Mouse (Mus musculus): ENCODE measurements around the gene Defb42.
A peak's percentile ranks its signal among the peaks of the same experiment; 100 is the strongest.

The Defb42 gene

DNA sequence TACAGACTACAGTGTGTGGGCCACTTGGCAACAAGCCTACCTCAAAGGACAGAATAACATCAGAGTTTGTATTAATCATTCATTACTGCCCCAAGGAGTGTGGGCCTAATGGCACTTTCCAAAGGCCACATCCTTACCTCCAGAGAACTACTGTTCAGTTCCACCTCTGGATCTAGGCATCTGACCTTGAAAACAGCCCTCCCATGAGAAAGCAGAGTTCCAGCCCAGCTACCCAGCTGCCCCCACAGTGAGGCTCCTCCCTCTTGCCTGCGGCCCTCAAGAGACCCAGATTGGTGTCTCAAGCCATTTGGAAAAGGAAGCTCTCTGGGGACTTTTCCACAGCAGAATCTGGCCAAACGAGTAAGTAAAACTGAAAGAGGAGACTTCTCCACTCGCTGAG lies at the start of gene Defb42:
Gene Defb42, plus strand, starts transcription at position 301 of the 400 bp plus-strand sequence.
- no peak for DNase-seq (ENCODE audit: low spot score in 2 of 2)

DNA sequence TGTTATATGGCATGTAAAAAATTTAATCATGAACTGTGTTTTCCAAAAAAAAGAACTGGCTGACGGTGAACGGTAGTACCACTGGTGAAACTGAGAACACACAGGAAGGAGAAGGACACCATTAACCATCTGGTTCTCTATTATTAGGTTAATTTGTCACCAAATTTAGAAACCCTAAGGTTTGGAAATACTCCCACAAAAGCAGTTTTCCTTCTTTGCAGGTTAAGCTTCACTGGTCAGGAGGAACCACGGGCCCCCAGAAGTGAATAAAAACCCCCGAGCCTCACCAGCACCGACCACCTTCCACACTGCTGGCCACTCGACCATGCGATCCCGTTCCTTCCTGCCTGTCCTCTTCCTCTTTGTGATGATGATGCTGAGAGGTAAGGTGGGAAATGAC lies 49.0 kb upstream of the Defb42 start, which contains the start of gene Defb47:
Gene Defb47, plus strand, starts transcription at position 301 of the 400 bp plus-strand sequence.
- DNase-seq (ENCODE audit: low spot score in 2 of 2) = no peak

DNA sequence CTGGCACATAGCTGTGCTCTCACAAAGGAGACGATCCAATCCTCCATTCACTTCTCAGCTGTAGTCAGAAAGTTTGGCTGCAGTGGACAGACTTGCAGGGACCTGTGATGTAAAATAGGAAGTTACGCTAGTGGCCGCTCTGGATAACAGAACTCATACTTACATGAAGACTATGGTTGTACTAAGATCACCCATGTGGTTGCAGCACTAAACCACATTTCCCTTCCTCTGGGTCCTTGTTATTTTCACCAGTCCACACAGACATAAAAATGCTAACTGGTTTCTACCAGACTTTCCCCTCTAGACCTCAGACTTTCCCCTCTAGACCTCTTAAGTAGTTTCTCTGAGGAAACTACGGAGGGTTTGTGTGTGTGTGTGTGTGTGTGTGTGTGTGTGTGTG lies 47.8 kb upstream of the Defb42 start:
- no peak for DNase-seq (ENCODE audit: low spot score in 2 of 2)

DNA sequence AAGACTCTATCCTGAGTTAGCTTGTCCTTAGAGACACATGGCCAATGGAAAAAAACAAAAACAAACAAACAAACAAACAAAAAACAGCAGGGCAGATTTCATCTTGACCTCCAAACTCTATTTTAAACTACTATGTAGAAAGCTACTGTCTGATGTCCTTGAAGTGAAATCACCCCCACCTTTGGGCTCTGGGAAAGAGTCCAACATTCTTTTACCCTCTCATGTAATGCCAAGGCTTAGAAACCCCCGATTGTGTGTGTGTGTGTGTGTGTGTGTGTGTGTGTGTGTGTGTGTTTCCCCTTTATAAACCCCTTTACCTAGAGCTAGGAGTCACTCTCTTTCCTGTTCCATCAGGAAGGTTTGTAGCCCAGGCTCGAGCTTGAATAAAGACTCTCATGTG lies 44.2 kb upstream of the Defb42 start:
- DNase-seq (ENCODE audit: low spot score in 2 of 2) = no peak

DNA sequence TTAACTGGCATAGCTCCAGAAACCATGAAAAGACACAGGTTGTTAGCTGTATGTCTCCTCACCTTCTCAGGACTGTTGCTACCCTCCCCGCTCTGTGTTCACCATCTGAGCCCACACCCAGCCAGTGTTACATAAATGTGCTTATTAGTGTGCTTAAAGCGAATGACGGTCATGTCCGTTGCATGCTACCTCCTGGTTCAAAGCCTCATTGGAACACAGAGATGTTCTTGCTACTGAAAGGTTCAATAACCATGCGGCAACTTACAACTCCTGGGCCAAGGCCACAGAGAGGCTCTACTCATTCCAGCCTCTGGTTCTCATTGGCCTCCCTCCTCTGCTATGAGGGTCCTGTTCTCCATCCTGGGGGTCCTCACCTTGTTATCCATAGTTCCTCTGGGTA lies 35.3 kb upstream of the Defb42 start, which contains the start of gene Defb43:
Gene Defb43, plus strand, starts transcription at position 301 of the 400 bp plus-strand sequence.
- DNase-seq (ENCODE audit: low spot score in 2 of 2) = no peak

DNA sequence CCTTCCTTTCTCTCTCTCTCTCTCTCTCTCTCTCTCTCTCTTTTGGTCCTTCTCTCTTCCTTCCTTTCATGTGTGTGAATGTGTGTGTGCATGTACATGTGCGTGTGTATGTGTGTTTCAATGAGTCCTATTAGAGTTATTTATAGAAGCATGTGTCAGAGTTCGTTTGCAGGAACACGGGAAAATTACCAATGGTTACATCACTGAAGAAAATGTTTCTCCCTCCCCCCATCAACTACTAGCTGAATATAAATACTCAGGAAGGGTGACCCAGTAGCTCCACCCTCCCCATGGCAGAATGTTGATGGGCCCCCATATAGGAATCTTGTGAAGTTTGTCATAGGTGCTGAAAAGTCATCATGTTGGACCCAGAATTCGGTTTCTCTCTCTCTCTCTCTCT lies 33.7 kb upstream of the Defb42 start:
- DNase-seq (ENCODE audit: low spot score in 2 of 2) = no peak

DNA sequence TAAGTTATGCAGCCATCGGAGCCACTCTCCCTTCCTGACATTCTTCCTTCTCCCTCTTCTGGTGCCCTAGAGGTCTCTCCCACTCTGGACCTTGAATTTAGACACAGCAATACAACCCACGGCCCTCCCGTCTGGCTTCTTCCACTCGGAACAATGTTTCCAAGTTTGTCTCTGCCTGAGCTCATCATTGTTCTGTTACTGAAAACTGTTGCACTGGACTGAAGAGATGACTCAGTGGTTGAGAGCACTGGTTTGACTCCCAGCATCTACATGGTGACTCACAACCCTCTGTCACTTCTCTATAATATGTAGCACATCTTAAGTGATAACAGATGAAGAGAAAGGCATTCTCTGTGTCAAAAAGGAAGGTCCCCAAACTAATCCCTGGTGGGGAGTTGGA lies 32.1 kb upstream of the Defb42 start:
- DNase-seq (ENCODE audit: low spot score in 2 of 2) = no peak

DNA sequence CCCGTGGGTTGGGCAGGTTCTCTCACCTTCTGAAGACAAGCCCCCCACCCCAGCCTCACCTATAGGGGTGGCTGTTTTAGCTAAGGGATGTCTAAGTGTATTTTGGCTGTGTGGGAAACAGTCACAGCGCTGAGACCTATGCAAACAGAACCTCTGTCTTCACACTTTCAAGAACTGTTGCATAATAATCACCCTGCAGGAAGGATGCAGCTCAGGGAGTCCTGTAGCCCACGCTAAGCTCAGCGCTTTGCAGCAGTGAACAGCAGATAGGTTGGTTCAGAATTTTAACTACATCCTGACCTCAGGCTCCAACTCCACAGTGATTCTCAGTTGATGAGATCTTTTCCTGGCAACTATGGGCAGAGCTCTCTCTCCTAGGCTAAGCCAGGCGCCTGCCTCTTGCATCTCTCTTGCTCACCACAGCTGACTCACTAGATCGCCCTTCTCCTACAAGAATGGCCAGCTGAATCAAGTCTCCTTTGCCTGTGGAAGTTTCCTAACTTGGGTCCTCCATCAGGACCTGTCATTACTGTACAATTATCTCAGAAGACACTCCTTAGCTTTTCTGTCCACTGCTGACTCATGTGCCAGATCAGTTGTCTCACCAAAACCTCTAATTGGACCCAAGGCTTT lies 26.2 kb upstream of the Defb42 start:
- DNase-seq (ENCODE audit: low spot score in 2 of 2) = no peak

DNA sequence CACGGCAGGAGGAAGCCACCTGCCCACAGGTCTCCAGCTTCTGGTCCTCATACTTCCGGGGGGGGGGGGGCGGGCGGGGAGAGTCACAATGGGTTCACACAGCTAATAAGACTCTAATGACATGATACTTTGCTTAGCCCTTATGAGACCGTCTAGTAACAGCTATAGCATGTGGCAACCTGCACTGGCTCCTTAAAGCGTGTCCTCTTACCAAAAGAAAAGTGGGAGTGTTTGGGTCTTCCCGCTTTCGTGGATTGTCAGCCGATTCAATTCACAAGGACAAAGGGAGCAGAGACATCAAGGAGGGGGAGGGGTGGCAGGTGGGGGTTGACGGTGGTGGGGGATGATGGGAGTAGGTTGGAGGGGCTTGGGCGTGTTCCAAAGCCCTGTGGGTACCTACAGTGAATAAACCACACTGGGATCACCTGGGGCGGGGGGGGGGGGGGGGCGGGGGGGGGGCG lies 3.1 kb downstream of the Defb42 start, which contains the start of gene Defb30:
Gene Defb30, minus strand, starts transcription at position 51 of the 461 bp plus-strand sequence.
- no peak for DNase-seq (ENCODE audit: low spot score in 2 of 2)

DNA sequence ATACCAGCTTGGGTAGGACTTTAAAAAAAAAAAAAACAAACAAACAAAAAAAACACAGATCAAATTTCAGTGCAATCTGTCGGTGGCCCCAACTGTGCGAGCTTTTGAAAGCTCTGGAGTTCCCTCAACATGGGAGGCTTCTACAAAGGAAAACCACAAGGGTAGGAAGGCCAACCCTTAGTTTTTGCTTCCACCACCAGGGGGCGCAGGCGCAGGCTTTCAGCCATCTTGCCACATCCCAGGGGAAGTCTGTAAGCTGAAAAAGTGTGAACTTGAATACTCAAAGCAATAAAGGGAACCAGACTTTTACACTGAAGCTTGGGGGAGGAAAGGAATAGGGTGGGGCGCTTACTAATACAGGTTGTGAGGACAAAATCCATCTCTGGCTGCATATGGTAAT lies 4.0 kb downstream of the Defb42 start:
- peak; percentile 36 to 69 for DNase-seq (ENCODE audit: low spot score in 2 of 2)

DNA sequence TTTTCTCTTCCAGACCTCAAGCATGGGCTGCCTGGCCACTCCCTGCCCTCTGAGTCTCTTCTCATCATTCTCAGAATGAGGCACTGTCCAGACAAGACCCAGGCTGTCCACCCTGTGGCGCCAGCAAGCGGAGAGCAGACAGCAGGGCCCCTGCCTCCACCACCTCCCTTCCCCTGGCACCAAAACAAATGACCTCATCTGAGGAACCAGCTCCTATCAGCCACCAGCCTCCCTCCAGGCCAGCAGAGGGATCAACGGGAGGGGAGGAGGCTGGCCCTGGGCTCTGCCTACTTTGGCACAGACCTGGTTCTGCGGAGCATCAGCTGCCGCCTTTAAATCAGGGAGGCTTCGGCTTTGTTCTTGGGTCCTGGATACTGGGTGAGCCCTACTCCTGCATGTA lies 7.9 kb downstream of the Defb42 start:
- DNase-seq (ENCODE audit: low spot score in 2 of 2) = peak; percentile 37 to 72

DNA sequence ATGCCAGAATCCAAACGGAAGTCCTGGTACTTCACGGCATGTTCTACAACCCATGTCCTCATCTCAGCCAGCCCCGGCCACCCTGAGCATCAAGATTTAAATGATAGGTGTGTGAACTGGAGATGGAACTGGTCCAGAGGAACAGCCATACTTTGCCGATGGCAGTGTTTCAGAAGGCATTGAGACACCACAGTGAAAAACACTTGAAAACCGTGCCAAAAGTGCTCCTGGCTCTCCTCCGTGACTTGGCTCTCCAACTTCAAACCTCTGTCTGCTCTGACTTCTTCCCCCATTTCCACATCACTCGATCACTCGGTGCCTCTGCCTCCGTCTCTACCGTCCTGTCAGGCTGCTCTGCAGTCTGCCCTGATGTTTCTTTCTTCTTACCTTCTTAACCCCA lies 13.6 kb downstream of the Defb42 start:
- DNase-seq (ENCODE audit: low spot score in 2 of 2) = no peak

DNA sequence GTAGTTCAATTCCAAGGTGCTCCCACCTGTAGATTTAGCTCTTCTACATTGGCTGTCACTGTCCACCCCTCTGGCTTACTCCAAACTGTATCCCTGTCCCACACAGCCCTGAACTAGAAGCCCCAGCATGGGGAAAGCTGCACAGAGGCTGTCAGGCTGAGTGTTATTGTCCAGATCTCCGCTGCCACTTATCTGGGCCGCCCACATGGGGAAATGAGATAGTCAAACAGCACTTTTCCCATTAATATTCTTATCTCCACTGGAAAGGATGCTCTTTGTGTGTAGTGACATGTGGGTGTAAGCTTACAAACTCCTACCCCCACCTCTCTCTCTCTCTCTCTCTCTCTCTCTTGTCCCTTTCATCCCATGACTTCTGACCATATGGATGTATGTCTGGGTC lies 15.4 kb downstream of the Defb42 start:
- no peak for DNase-seq (ENCODE audit: low spot score in 2 of 2)

DNA sequence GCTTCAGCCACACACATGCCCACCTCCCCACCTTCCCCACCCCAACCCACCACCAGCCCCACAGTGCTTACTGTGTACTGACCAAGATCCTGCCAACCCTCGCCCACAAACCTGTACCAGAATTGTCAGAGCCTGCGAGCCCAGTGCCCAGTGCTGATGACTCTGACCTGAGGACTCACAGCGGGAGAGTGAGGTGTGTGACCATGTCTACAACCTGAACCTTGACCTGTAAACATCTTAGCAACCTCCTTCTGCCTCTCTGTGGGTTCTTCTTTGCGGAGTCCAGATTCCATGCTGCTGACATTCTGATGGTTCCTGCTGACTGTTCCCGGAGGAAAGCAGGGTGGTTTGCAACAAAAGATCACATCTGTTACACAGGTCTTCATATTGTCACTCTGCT lies 18.6 kb downstream of the Defb42 start:
- no peak for DNase-seq (ENCODE audit: low spot score in 2 of 2)

DNA sequence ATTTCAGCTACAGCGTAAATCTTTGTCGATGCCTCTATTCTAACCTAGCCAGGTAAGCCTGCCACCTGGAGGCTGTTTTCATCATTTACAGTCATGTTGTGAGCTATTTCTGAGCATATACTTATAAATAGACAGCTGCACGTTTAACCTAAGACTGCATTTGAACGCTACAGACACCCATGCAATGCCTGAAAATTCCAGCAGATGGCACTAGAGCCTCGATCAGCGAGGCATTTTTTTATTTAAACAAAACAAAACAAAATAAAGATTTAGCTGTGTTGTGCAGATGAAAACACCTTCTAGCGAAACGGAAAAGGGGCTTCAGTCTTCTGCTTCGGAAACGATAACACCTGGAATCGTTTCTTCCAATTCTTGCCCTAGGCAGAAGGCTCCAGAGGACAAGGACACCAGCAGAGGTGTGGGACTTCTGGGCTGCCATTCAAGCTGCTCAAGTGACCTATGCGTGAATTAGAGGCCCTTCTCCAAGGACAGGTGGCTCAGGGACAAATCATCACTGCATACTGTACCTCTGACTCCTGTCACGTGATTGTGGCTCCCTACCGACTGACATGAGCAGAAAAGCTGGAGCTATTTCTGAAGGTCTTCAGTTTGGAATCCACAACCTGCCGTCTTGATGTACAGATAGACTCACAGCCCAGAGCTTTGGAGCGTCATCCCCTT lies 20.0 kb downstream of the Defb42 start:
- DNase-seq (ENCODE audit: low spot score in 2 of 2) = peak; percentile 76 to 80

DNA sequence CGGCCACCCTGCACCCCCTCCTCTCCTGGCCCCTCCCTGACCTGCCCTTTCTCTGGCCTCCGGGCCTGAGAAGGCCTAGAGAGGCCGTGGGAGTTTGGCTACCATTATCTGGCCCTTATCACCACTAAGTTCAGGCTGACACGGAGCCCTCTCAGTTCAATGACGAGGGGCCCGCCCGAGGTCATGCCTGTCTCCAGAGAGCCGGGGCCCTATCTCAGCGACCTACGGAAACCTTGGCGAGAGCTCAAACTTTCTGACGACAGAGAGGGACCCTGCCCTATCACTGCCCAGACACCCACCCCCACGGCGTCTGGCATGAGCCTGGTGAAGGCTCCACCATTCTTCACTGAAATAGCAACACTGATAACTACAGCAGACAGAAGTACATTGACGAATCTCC lies 20.9 kb downstream of the Defb42 start:
- DNase-seq (ENCODE audit: low spot score in 2 of 2) = no peak

Measured in cerebellum, postnatal 4 days (tissue).